In the genomic region with DNA sequence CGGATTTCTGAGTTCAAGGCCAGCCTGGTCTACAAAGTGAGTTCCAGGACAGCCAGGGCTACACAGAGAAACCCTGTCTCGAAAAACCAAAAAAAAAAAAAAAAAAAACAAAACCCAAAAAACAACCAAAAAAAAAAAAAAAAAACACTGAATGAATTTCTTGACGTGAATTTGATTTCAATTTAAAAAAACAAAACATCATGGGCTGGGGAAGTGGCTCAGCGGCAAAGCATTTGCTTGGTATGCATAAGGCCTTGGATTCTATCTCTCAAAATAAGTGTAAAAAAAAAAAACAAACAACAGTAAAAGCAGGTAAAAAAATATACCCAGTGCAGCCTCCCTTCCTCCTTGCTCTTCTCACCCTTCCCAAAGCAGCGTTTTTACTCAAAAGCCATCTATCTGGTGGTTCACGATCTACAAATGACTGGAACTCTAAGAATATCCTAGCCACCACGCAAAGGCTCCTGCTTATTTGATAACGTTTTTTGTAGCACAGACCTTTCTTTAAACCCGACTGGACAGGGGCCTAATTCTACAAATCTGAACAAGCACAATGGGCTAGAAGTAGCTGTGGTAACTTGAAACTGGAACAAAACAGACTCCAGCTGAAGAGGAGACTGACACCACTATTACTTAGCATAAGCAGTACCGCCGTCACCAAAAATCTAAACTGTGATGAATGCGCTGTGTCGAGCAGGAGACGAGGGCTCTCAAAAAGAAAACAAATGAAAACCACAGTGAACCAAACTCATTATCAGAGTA, we compare ENCODE assay signal across 17 mouse cellular contexts. TPM values are rescaled to one million over a fixed set of nuclear protein-coding genes. Genes with fewer than 3 reads are reported as not detected.
A peak's percentile ranks its signal among the peaks of the same experiment; 100 is the strongest.
DNase-seq lines count a peak whose midpoint lies in the region; ATAC-seq and TF ChIP-seq lines count a peak whose summit lies in the region.
"Had no signal": no experiment of that assay in that cellular context is flagged by ENCODE, and none has a peak within 500 bp of the region (broad histone marks: within the 10 kb centered on the region; RNA-seq: fewer than 3 reads in every experiment).

No protein-coding gene starts in this region.

- 0 out of 2 replicates have a peak, but pooled peaks cover 8% of the 10 kb centered on the region for H3K4me1 ChIP-seq in kidney, postnatal 0 days (replicated peaks; ENCODE audit: insufficient read depth, low read length)
- H3K4me1 ChIP-seq in CH12.LX (ENCODE audit: control insufficient read depth in 1 of 2, insufficient read depth in 2 of 2) = peaks cover 2 to 53% of the 10 kb centered on the region in 2 experiments; a peak in 3 of 4 replicates
- H3K4me1 ChIP-seq in liver, embryonic 16.5 days (ENCODE audit: control insufficient read depth, low read depth, low read length) = peaks cover 36% of the 10 kb centered on the region

- no peak overlapping the region for H3K4me3 ChIP-seq in kidney, postnatal 0 days (replicated peaks; ENCODE audit: low read depth, low read length)
- peak overlapping the region in 2 of 3 experiments; percentile 23 to 46 for H3K4me3 ChIP-seq in CH12.LX (replicated peaks in 1 of 3; ENCODE audit: low read depth in 2 of 3, low read length in 2 of 3, poor library complexity in 1 of 3)
- peak overlapping the region; percentile 91 for H3K4me3 ChIP-seq in liver, embryonic 16.5 days (ENCODE audit: low read depth, low read length)
- H3K4me3 ChIP-seq: midbrain, embryonic 15.5 days; neural tube, embryonic 13.5 days had no signal

- no peak overlapping the region for H3K27ac ChIP-seq in kidney, postnatal 0 days
- peak overlapping the region; percentile 27; the same call in 1 of the 2 replicates for H3K27ac ChIP-seq in CH12.LX (ENCODE audit: insufficient read depth, low read depth)
- peak overlapping the region; percentile 62; the same call in 1 of the 2 replicates for H3K27ac ChIP-seq in liver, embryonic 16.5 days (ENCODE audit: low read length)
- H3K27ac ChIP-seq: midbrain, embryonic 15.5 days; neural tube, embryonic 13.5 days had no signal

- no peak for TF ChIP-seq RAD21 in CH12.LX (IDR thresholded peaks at IDR 0.05; ENCODE audit: low read depth, low read length)

- no peak for ATAC-seq in kidney, postnatal 0 days (replicated peaks; ENCODE audit: low FRiP score, low read depth)
- peak; percentile 19 for ATAC-seq in activated CD4-positive, CD25-positive, alpha-beta regulatory T cell, adult 4 months
- no peak for ATAC-seq in liver, embryonic 16.5 days (ENCODE audit: low read depth)
- ATAC-seq: inflammation-experienced regulatory T-cells, adult 6 months; midbrain, embryonic 15.5 days had no signal

- 57% methylated on average over 13 of the region's 14 CpGs for WGBS in kidney, postnatal 0 days
- 51% methylated on average over 14 of the region's 14 CpGs for WGBS in liver, embryonic 16.5 days (ENCODE audit: insufficient replicate concordance)

- H3K79me2 ChIP-seq in CH12.LX (replicated peaks; ENCODE audit: control insufficient read depth, extremely low read depth, insufficient read depth, poor library complexity, severe bottlenecking) = peaks cover 70% of the 10 kb centered on the region

- peak; percentile 36 for DNase-seq in kidney, postnatal 0 days (ENCODE audit: low spot score)
- DNase-seq in kidney, postnatal 36 days = no peak
- DNase-seq in CH12.LX (ENCODE audit: extremely low read depth) = peak; percentile 57
- no peak for DNase-seq in thymus, adult 18-20 months
- DNase-seq in retina, postnatal 1 day = no peak
- DNase-seq: adrenal gland, postnatal 36 days; cerebellum, adult 2 months; heart, adult 18-20 months; heart, postnatal 4 days; kidney, postnatal 14 days; layer of hippocampus, postnatal 36 days; thymus, adult 2 months had no signal

- TF ChIP-seq EP300 in CH12.LX (IDR thresholded peaks at IDR 0.05; ENCODE audit: low read length) = peak; percentile 9; the same call in 1 of the 2 replicates

- H3K4me2 ChIP-seq in kidney, postnatal 0 days (ENCODE audit: low read length) = no peak overlapping the region
- H3K4me2 ChIP-seq in CH12.LX (ENCODE audit: insufficient read depth, low read depth, poor library complexity, severe bottlenecking) = peak overlapping the region; percentile 99
- H3K4me2 ChIP-seq in liver, embryonic 16.5 days (ENCODE audit: low read depth, low read length) = peak overlapping the region; percentile 81
- H3K4me2 ChIP-seq: midbrain, embryonic 15.5 days; neural tube, embryonic 13.5 days had no signal

- no peak for TF ChIP-seq POLR2A in CH12.LX (IDR thresholded peaks at IDR 0.05; ENCODE audit: low read depth, low read length)

- H3K36me3 ChIP-seq in kidney, postnatal 0 days (ENCODE audit: insufficient read depth, low read length) = no peaks in the 10 kb centered on the region
- H3K36me3 ChIP-seq in CH12.LX (replicated peaks in 1 of 2; ENCODE audit: control insufficient read depth in 1 of 2, insufficient read depth in 1 of 2, low read length in 1 of 2) = peaks cover 2 to 25% of the 10 kb centered on the region in 2 experiments
- H3K36me3 ChIP-seq in liver, embryonic 16.5 days (ENCODE audit: control insufficient read depth, insufficient read depth) = peaks cover 14% of the 10 kb centered on the region
- H3K36me3 ChIP-seq: midbrain, embryonic 15.5 days; neural tube, embryonic 13.5 days had no signal

- in situ Hi-C loops in CH12.LX (cut with MboI; ENCODE audit: low pct_ligation_motif_present, low pct_unique_long_range_greater_than_20kb, low sequenced_read_pairs) = no loop called here

- no peak overlapping the region for H3K9ac ChIP-seq in kidney, postnatal 0 days (ENCODE audit: low read depth, low read length)
- H3K9ac ChIP-seq in CH12.LX (ENCODE audit: insufficient read depth, low read depth) = peak overlapping the region; percentile 41
- 0 out of 2 replicates have a peak overlapping the region, but pooled peaks have one; percentile 1 for H3K9ac ChIP-seq in liver, embryonic 16.5 days (ENCODE audit: low read depth, low read length)
- H3K9ac ChIP-seq: midbrain, embryonic 15.5 days; neural tube, embryonic 13.5 days had no signal

- H3K9me3 ChIP-seq in kidney, postnatal 0 days (replicated peaks; ENCODE audit: low read length) = no peaks in the 10 kb centered on the region
- no peaks in the 10 kb centered on the region for H3K9me3 ChIP-seq in CH12.LX (replicated peaks; ENCODE audit: low read length)
- H3K9me3 ChIP-seq in liver, embryonic 16.5 days (replicated peaks; ENCODE audit: control insufficient read depth, low read length) = no peaks in the 10 kb centered on the region
- H3K9me3 ChIP-seq: midbrain, embryonic 15.5 days; neural tube, embryonic 13.5 days had no signal

- H3K27me3 ChIP-seq in kidney, postnatal 0 days (ENCODE audit: insufficient read depth, low read length) = no peaks in the 10 kb centered on the region
- H3K27me3 ChIP-seq in CH12.LX (replicated peaks) = no peaks in the 10 kb centered on the region
- H3K27me3 ChIP-seq in liver, embryonic 16.5 days (ENCODE audit: control insufficient read depth, insufficient read depth, low read depth, low read length) = no peaks in the 10 kb centered on the region
- H3K27me3 ChIP-seq: midbrain, embryonic 15.5 days; neural tube, embryonic 13.5 days had no signal

- dilution Hi-C loops in CH12.LX (cut with MboI; ENCODE audit: extremely low pct_ligation_motif_present, extremely low pct_unique_long_range_greater_than_20kb, low sequenced_read_pairs) = no loop called here

- TF ChIP-seq CTCF in kidney, postnatal 0 days (IDR thresholded peaks at IDR 0.05; ENCODE audit: low read depth) = no peak
- TF ChIP-seq CTCF in CH12.LX (conservative IDR thresholded peaks at IDR 0.05 in 1 of 2, IDR thresholded peaks at IDR 0.05 in 1 of 2; ENCODE audit: low read depth in 2 of 2, low read length in 2 of 2) = no peak

TF ChIP-seq in CH12.LX, 34 proteins besides CTCF, POLR2A, EP300 and RAD21:
- TF ChIP-seq MYC (IDR thresholded peaks at IDR 0.05; ENCODE audit: low read depth, low read length) = 0 out of 2 replicates have a peak, but pooled peaks have one; percentile 13
- 0 out of 2 replicates have a peak, but pooled peaks have one; percentile 4 for TF ChIP-seq TBP (conservative IDR thresholded peaks at IDR 0.05; ENCODE audit: low read depth, low read length)
- no peak for TF ChIP-seq UBTF (IDR thresholded peaks at IDR 0.05; ENCODE audit: low read depth, low read length)
- TF ChIP-seq RCOR1 (conservative IDR thresholded peaks at IDR 0.05; ENCODE audit: low read depth, low read length) = 0 out of 2 replicates have a peak, but pooled peaks have one; percentile 36
- peak; percentile 68 for TF ChIP-seq ZNF384 (IDR thresholded peaks at IDR 0.05; ENCODE audit: low read depth, low read length)
- 0 out of 2 replicates have a peak, but pooled peaks have one; percentile 22 for TF ChIP-seq CHD1 (IDR thresholded peaks at IDR 0.05; ENCODE audit: low read depth, low read length)
- no peak for TF ChIP-seq KAT2A (IDR thresholded peaks at IDR 0.05; ENCODE audit: insufficient replicate concordance, low read length)
- no peak for TF ChIP-seq E2F4 (IDR thresholded peaks at IDR 0.05; ENCODE audit: insufficient replicate concordance, low read depth, low read length)
- peak; percentile 36; the same call in 1 of the 2 replicates for TF ChIP-seq IRF4 (IDR thresholded peaks at IDR 0.05; ENCODE audit: low read depth, low read length)
- no peak for TF ChIP-seq ELF1 (IDR thresholded peaks at IDR 0.05; ENCODE audit: low read depth, low read length)
- TF ChIP-seq JUN (IDR thresholded peaks at IDR 0.05; ENCODE audit: insufficient read depth, low read depth, low read length) = no peak
- no peak for TF ChIP-seq ZMIZ1 (IDR thresholded peaks at IDR 0.05; ENCODE audit: low read depth, low read length)
- peak; percentile 4; the same call in 1 of the 2 replicates for TF ChIP-seq MXI1 (IDR thresholded peaks at IDR 0.05; ENCODE audit: low read depth, low read length)

RNA-seq across cellular contexts. Expression of gene Crlf3, which starts 2.8 kb away (rescaled TPM):
- 26.5 and 26.9 TPM in 2 replicates for polyA plus RNA-seq in kidney, postnatal 0 days (2015; fragmentation: Nextera tagmentation; extraction: Ambion mirVana)
- total RNA-seq in CH12.LX (2012; rRNA removed) (106 and 113 TPM in 2 replicates), CH12.LX (2014; rRNA removed) (152 and 173 TPM in 2 replicates)
- polyA plus RNA-seq in CH12.LX (2012; ENCODE audit: insufficient read length, low read depth) = 114 and 118 TPM in 2 replicates
- polyA plus RNA-seq in activated CD4-positive, CD25-positive, alpha-beta regulatory T cell, adult 4 months (2017; shearing (Covaris generic)) = 100 to 1,000 TPM; 125 to 169 TPM
- 97.1 and 104 TPM in 2 replicates for polyA plus RNA-seq in liver, embryonic 16.5 days (2015; fragmentation: Nextera tagmentation; extraction: Ambion mirVana)

RNA-seq across cellular contexts. Expression of gene Atad5, which starts 11.2 kb away (rescaled TPM):
- 4.9 and 6.0 TPM in 2 replicates for polyA plus RNA-seq in kidney, postnatal 0 days (2015; fragmentation: Nextera tagmentation; extraction: Ambion mirVana)
- total RNA-seq in CH12.LX (2012; rRNA removed) (24.0 and 26.4 TPM in 2 replicates), CH12.LX (2014; rRNA removed) (46.3 and 48.1 TPM in 2 replicates)
- 32.9 and 35.2 TPM in 2 replicates for polyA plus RNA-seq in CH12.LX (2012; ENCODE audit: insufficient read length, low read depth)
- 1 to 10 TPM; 4.1 to 4.3 TPM for polyA plus RNA-seq in activated CD4-positive, CD25-positive, alpha-beta regulatory T cell, adult 4 months (2017; shearing (Covaris generic))
- 9.0 and 9.7 TPM in 2 replicates for polyA plus RNA-seq in liver, embryonic 16.5 days (2015; fragmentation: Nextera tagmentation; extraction: Ambion mirVana)

Comparison
In these comparisons a context has a peak if more than half of its experiments do, and no peak if none do; other contexts are left out.
1. DNase-seq: peak in kidney, postnatal 0 days (single experiment) and CH12.LX (single experiment); none in kidney, postnatal 36 days (0 of 2), thymus, adult 18-20 months (0 of 2) and retina, postnatal 1 day (single experiment).